Mouse (Mus musculus) gastrocnemius, postnatal 10 days (tissue): ENCODE results near the gene 4931414P19Rik. TPM values are rescaled to one million over a fixed set of nuclear protein-coding genes. Genes with fewer than 3 reads are reported as not detected.

Experiments
- DNase-seq: peaks from one replicate; pipeline ENCODE4 v3.0.0; 2021; ENCODE audit warnings: mixed read lengths
- long read RNA-seq, 2 experiments: library from polyadenylated mRNA; stranded (forward); transcript quantifications; one replicate each; pipeline ENCODE4 v2.0.0; 2021
- total RNA-seq, 2 experiments: library from RNA; stranded (reverse); gene quantifications; 2 replicates each; pipeline ENCODE4 v1.2.3; 2021

The 4931414P19Rik gene
- total RNA-seq, result 1 to 10 TPM; 3.1 to 5.1 TPM
- long read RNA-seq, experiment 1, partial matches to known transcripts, result 0 of 2 reads
- long read RNA-seq, experiment 1, other reads (novel, unspliced or antisense), result 2 of 2 reads
- long read RNA-seq, experiment 2, partial matches to known transcripts, result 0 of 3 reads
- long read RNA-seq, experiment 2, other reads (novel, unspliced or antisense), result 1 of 3 reads

GRCm38 (mm10) chr14:54605752-54606321 lies at the start of gene 4931414P19Rik:
Gene 4931414P19Rik (minus strand): TSS chr14:54605993.
- peak; percentile 92 for DNase-seq

GRCm38 (mm10) chr14:54653496-54653895 lies 47.7 kb upstream of the 4931414P19Rik start:
- peak; percentile 74 for DNase-seq

GRCm38 (mm10) chr14:54652787-54653186 lies 47.0 kb upstream of the 4931414P19Rik start:
- DNase-seq, result no peak

GRCm38 (mm10) chr14:54651556-54651955 lies 45.8 kb upstream of the 4931414P19Rik start:
- DNase-seq, result no peak

GRCm38 (mm10) chr14:54650621-54651454 lies 45.0 kb upstream of the 4931414P19Rik start:
- DNase-seq, result peak; percentile 82

GRCm38 (mm10) chr14:54647900-54648299 lies 42.1 kb upstream of the 4931414P19Rik start:
- no peak for DNase-seq

- no peak for DNase-seq
Measured at GRCm38 (mm10) chr14:54646898-54647636, 41.3 kb upstream of the 4931414P19Rik start.

GRCm38 (mm10) chr14:54646455-54646854 lies 40.7 kb upstream of the 4931414P19Rik start:
- DNase-seq, result no peak

GRCm38 (mm10) chr14:54644294-54644693 lies 38.5 kb upstream of the 4931414P19Rik start:
- no peak for DNase-seq

GRCm38 (mm10) chr14:54643011-54643410 lies 37.2 kb upstream of the 4931414P19Rik start:
- DNase-seq, result no peak

- no peak for DNase-seq
Measured at GRCm38 (mm10) chr14:54642224-54642944, 36.6 kb upstream of the 4931414P19Rik start.

- peak; percentile 88 for DNase-seq
Measured at GRCm38 (mm10) chr14:54641305-54641969, 35.6 kb upstream of the 4931414P19Rik start, which contains the start of gene Cdh24. Gene Cdh24 (minus strand): TSS chr14:54641364.

GRCm38 (mm10) chr14:54640946-54641304 lies 35.1 kb upstream of the 4931414P19Rik start, which contains the start of gene Gm17606:
Gene Gm17606 (plus strand): TSS chr14:54640952.
- no peak for DNase-seq

- DNase-seq, result no peak
Measured at GRCm38 (mm10) chr14:54640121-54640520, 34.3 kb upstream of the 4931414P19Rik start.

- no peak for DNase-seq
Measured at GRCm38 (mm10) chr14:54638210-54638609, 32.4 kb upstream of the 4931414P19Rik start.

GRCm38 (mm10) chr14:54636954-54637353 lies 31.2 kb upstream of the 4931414P19Rik start:
- peak; percentile 63 for DNase-seq

- DNase-seq, result no peak
Measured at GRCm38 (mm10) chr14:54634182-54634581, 28.4 kb upstream of the 4931414P19Rik start.

GRCm38 (mm10) chr14:54632252-54632651 lies 26.5 kb upstream of the 4931414P19Rik start:
- DNase-seq, result no peak

- DNase-seq, result no peak
Measured at GRCm38 (mm10) chr14:54631240-54631599, 25.4 kb upstream of the 4931414P19Rik start.

- DNase-seq, result no peak
Measured at GRCm38 (mm10) chr14:54630583-54631239, 24.9 kb upstream of the 4931414P19Rik start.

GRCm38 (mm10) chr14:54629797-54630196 lies 24.0 kb upstream of the 4931414P19Rik start:
- DNase-seq, result no peak
